Mouse (Mus musculus) heart, embryonic 11.5 days (tissue): ENCODE measurements around the gene Ap1s3. TPM values are rescaled to one million over a fixed set of nuclear protein-coding genes. Genes with fewer than 3 reads are reported as not detected.

ENCODE experiments used
- ATAC-seq: fragments of 200-750 bp; cut with Nextera tagmentation; replicated peaks from 2 replicates; pipeline ENCODE4 v1.8.0; 2017; ENCODE audit warnings: moderate library complexity; ENCODE audit not compliant: insufficient number of reproducible peaks, low FRiP score, low TSS enrichment
- H3K27ac ChIP-seq: fragments of 300-500 bp; sonication (generic); 2 replicates; pipeline ENCODE4 v1.5.1; 2014; ENCODE audit warnings: mild to moderate bottlenecking, low read depth, low read length
- H3K27me3 ChIP-seq: fragments of 300-500 bp; sonication (generic); 2 replicates; pipeline ENCODE4 v1.6.1; 2014; ENCODE audit warnings: mild to moderate bottlenecking, low read length, mixed read lengths; ENCODE audit not compliant: control insufficient read depth, insufficient read depth
- H3K36me3 ChIP-seq: fragments of 300-500 bp; sonication (generic); 2 replicates; pipeline ENCODE4 v1.6.1; 2014; ENCODE audit warnings: mild to moderate bottlenecking, low read length, moderate library complexity, mixed read lengths; ENCODE audit not compliant: control insufficient read depth, insufficient read depth
- H3K4me1 ChIP-seq: fragments of 300-500 bp; sonication (generic); 2 replicates; pipeline ENCODE4 v1.6.1; 2014; ENCODE audit warnings: low read length; ENCODE audit not compliant: control insufficient read depth, insufficient read depth
- H3K4me2 ChIP-seq: fragments of 300-500 bp; sonication (generic); 2 replicates; pipeline ENCODE4 v1.6.1; 2014; ENCODE audit warnings: mild to moderate bottlenecking, moderate library complexity
- H3K4me3 ChIP-seq: fragments of 300-500 bp; sonication (generic); 2 replicates; pipeline ENCODE4 v1.5.1; 2014; ENCODE audit warnings: low read depth, low read length
- H3K9ac ChIP-seq: fragments of 300-500 bp; sonication (generic); 2 replicates; pipeline ENCODE4 v1.6.1; 2014; ENCODE audit warnings: mild to moderate bottlenecking, low read depth, low read length, moderate library complexity
- H3K9me3 ChIP-seq: fragments of 300-500 bp; sonication (generic); replicated peaks from 2 replicates; pipeline ENCODE4 v1.6.1; 2016; ENCODE audit warnings: low read length; ENCODE audit not compliant: control insufficient read depth
- WGBS: fragments of 180-500 bp; shearing (Covaris S2); extraction: QIAGEN DNeasy Blood & Tissue Kit; methylation state at CpG from one replicate; pipeline ENCODE4 v1.1.7; 2014; ENCODE audit not compliant: insufficient replicate concordance; 5-methylcytosine and 5-hydroxymethylcytosine counted together
- polyA plus RNA-seq: library from polyadenylated mRNA; unstranded; fragments of >200 nt; fragmentation: Nextera tagmentation; extraction: Ambion mirVana; gene quantifications from 2 replicates; pipeline ENCODE4 v1.2.1, GENCODE M21; 2014

The Ap1s3 gene
- polyA plus RNA-seq, 1 experiment from 2014 or later = 0.30 TPM

DNA sequence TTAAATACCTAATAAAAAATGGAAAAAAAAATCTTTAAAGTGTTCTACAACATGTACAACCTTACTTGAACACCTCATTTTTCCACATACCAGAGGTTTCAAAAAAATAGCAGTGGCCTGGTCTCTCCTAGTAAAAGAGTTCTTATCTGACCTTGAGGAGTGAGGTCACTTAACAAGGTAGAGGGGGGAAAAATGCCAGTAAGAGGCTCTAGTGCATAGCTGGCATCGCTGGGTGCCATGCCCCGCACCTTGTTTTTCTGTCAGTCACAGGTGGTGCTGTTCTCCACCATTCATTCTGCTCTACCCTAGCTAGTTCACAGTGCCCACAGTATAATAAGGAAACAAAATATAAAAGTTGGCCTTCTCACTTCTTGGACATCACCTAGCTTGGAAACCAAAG lies 16.8 kb downstream of the Ap1s3 start:
- no peaks in the 10 kb centered on the region for H3K9me3 ChIP-seq
- no peaks in the 10 kb centered on the region for H3K4me1 ChIP-seq
- H3K27me3 ChIP-seq = no peaks in the 10 kb centered on the region
- ATAC-seq = no peak
- no peak overlapping the region for H3K4me3 ChIP-seq
- WGBS = 85% methylated on average over 2 of the region's 2 CpGs
- H3K4me2 ChIP-seq = no peak overlapping the region
- H3K9ac ChIP-seq = no peak overlapping the region
- H3K36me3 ChIP-seq = no peaks in the 10 kb centered on the region
- H3K27ac ChIP-seq = no peak overlapping the region

DNA sequence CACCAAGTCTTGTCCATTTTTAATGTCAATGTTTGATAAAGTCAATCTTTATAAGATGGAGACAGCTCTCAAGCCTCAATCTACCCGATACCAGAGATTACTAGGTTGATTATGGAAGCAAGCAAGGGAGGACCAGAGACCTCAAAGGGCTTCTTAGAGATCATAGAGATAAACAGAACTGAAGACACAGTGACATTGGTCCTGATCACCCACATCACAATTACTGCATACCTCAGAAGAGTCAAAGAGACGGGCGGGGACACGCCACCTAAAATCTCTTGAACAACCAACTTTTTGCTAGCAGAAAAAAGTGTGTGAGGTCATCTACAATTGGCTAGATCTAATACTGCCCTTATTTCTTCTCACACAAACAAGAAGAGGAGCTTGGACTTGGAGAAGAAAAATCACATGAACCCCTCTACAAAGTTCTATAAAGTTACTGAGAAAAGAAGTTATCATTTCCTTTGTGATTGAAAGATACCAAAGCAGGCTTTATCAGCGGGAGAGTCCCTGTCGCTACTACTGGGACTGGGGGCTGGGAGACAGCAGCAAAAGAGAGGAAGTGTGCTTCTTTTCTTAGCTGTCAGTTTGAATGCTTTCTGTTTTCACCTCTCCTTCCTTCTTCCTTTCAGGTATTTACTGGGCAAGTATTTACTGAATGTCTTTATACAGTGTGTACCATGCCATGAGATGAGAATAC lies 28.2 kb downstream of the Ap1s3 start:
- no peak for ATAC-seq
- WGBS = 69% methylated on average over 6 of the region's 6 CpGs

DNA sequence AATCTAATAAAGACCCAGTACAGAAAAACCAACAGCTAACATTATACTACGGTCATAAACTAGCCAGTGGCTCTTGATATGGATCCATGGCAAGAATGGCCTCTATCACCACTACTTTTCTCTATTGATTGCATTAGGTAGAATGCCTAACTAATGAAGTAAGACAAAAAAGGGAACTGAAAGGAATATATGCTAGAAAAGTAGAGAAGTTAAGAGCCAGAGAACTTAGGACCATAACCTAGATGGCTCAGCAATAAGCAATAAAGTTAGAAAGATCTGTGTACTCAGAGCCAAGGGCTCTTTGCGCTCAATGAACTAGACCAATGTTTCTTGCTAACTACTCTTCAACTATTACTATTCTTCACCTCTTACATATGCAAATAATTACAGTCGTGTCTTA lies 29.1 kb downstream of the Ap1s3 start:
- Histone ChIP-seq H3K9ac (no peak overlapping the region), H3K9me3 (no peaks in the 10 kb centered on the region), H3K36me3 (no peaks in the 10 kb centered on the region), H3K4me1 (0 out of 2 replicates have a peak, but pooled peaks cover 4% of the 10 kb centered on the region), H3K4me3 (no peak overlapping the region), H3K27me3 (no peaks in the 10 kb centered on the region), H3K27ac (no peak overlapping the region), H3K4me2 (no peak overlapping the region)
- WGBS = 91% methylated on average over 3 of the region's 3 CpGs
- ATAC-seq = no peak

More for the DNA sequence above, 28.2 kb downstream of the Ap1s3 start:
- H3K27me3 ChIP-seq = no peaks in the 10 kb centered on the region
- no peak overlapping the region for H3K27ac ChIP-seq
- no peaks in the 10 kb centered on the region for H3K36me3 ChIP-seq
- H3K4me2 ChIP-seq = no peak overlapping the region
- no peaks in the 10 kb centered on the region for H3K9me3 ChIP-seq
- no peak overlapping the region for H3K9ac ChIP-seq
- no peak overlapping the region for H3K4me3 ChIP-seq
- 0 out of 2 replicates have a peak, but pooled peaks cover 4% of the 10 kb centered on the region for H3K4me1 ChIP-seq

DNA sequence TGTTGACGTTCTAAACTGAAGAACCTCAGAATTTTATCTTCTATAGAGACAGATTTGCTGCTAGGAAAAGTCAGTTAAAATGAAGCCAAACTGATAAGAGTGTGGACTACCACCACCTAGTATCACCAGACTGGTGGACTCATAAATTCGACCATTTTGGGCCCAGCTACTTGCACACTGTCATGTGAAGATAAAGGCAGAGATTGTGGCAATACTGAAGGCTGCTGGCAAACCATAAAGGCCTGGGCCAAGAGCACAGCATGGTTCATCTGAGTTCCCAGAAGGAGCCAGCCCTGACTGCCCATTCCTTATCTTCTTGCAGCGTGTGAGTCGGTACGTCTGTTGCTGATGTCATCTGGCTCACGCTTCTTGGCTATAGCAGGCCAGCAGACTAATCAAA lies 30.4 kb downstream of the Ap1s3 start:
- H3K4me3 ChIP-seq = no peak overlapping the region
- no peak overlapping the region for H3K4me2 ChIP-seq
- no peaks in the 10 kb centered on the region for H3K36me3 ChIP-seq
- no peak for ATAC-seq
- H3K4me1 ChIP-seq = 0 out of 2 replicates have a peak, but pooled peaks cover 4% of the 10 kb centered on the region
- no peaks in the 10 kb centered on the region for H3K27me3 ChIP-seq
- H3K27ac ChIP-seq = no peak overlapping the region
- 41% methylated on average over 6 of the region's 6 CpGs for WGBS
- no peaks in the 10 kb centered on the region for H3K9me3 ChIP-seq
- H3K9ac ChIP-seq = no peak overlapping the region

DNA sequence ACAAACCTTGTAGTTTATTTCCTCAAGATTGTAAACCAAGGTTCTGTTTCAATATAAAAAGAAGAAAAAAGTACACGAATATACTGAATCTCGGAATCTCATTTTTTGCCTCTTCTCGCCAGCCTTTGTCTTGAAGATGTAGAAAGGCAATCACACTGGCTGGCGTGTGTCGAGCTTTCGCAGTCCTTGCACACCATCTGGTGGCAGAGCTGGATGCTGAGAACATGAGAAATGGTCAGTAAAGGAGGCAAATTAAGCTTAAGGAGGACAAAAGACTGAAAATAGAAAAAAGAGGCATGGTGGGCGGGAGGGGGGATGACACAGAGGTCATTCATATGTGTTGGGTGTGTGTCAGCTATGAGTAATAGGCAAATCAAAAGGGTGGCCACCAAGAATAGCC lies 31.6 kb downstream of the Ap1s3 start:
- no peaks in the 10 kb centered on the region for H3K9me3 ChIP-seq
- no peaks in the 10 kb centered on the region for H3K36me3 ChIP-seq
- H3K4me3 ChIP-seq = no peak overlapping the region

DNA sequence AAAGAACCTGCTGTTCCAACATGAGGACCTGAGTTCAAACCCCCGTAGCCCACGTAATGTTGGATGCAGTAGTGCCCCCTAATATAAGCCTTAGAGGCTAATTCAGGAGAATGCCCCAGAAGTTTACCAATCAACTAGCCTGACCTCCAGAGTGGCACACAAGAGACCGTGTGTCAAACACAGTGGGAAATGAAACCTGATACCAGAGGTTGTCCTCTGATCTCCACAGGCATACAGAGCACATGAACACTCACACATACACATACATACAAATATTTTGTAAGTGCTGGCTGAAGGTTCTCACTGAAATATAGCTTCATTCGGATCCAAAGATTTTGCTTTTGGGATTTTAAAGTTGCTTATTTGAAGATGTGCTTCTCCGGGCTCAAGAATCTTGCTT lies 32.1 kb downstream of the Ap1s3 start:
- ATAC-seq = no peak
- Histone ChIP-seq H3K4me1 (0 out of 2 replicates have a peak, but pooled peaks cover 4% of the 10 kb centered on the region), H3K4me2 (no peak overlapping the region), H3K9ac (no peak overlapping the region), H3K4me3 (no peak overlapping the region), H3K9me3 (no peaks in the 10 kb centered on the region), H3K27me3 (no peaks in the 10 kb centered on the region), H3K27ac (no peak overlapping the region), H3K36me3 (no peaks in the 10 kb centered on the region)
- 69% methylated on average over 5 of the region's 5 CpGs for WGBS

More for the DNA sequence above, 31.6 kb downstream of the Ap1s3 start:
- no peak overlapping the region for H3K9ac ChIP-seq
- no peaks in the 10 kb centered on the region for H3K27me3 ChIP-seq
- 76% methylated on average over 7 of the region's 7 CpGs for WGBS
- H3K27ac ChIP-seq = no peak overlapping the region
- H3K4me2 ChIP-seq = no peak overlapping the region
- no peak for ATAC-seq
- 0 out of 2 replicates have a peak, but pooled peaks cover 4% of the 10 kb centered on the region for H3K4me1 ChIP-seq

DNA sequence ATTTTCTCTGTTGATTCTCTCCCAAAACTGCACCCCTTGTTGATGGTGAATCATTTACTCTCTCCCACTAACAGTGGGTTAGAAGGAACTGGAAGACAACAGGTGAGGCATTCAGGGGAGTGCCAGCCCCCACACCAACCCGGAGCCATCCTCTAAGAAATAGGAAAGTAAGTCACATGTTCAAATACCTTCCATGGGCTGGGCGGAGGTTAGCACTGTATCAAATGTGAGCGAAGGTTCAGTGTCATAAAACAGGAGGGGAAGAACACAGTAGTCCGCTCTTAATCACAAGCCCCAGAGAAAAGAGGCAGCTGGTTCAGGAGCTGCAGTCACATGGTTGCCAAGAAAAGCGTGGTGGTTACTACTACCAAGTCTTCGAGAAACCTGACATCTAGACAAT lies 32.7 kb downstream of the Ap1s3 start:
- ATAC-seq = no peak
- Histone ChIP-seq H3K4me2 (no peak overlapping the region), H3K36me3 (no peaks in the 10 kb centered on the region), H3K9ac (no peak overlapping the region), H3K4me3 (no peak overlapping the region), H3K27me3 (no peaks in the 10 kb centered on the region), H3K9me3 (no peaks in the 10 kb centered on the region), H3K27ac (no peak overlapping the region), H3K4me1 (0 out of 2 replicates have a peak, but pooled peaks cover 3% of the 10 kb centered on the region)
- whole genome bisulfite sequencing = 87% methylated on average over 6 of the region's 6 CpGs

DNA sequence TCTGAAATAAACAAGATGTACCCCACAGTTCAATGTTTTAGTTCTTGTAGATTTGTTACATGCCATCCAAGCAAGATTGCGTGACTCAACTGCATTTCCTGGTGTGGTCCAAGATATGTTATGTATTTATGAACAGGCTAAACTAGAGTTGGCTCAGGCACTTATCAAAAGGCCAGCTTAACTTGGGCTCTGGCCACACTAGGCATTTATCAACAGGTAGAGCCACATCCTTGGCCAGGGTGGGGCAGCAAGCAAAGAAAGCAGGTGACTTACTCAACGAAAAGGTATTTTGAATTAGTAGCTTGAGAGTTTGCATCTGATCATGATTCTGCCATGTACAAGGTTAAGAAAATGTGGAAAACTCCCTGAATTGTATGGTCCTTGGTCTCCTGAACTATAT lies 34.0 kb downstream of the Ap1s3 start:
- Histone ChIP-seq H3K4me1 (no peaks in the 10 kb centered on the region), H3K9ac (no peak overlapping the region), H3K27me3 (no peaks in the 10 kb centered on the region), H3K36me3 (no peaks in the 10 kb centered on the region), H3K4me2 (no peak overlapping the region), H3K9me3 (no peaks in the 10 kb centered on the region), H3K27ac (no peak overlapping the region), H3K4me3 (no peak overlapping the region)
- no peak for ATAC-seq
- 86% methylated on average over 2 of the region's 2 CpGs for WGBS

DNA sequence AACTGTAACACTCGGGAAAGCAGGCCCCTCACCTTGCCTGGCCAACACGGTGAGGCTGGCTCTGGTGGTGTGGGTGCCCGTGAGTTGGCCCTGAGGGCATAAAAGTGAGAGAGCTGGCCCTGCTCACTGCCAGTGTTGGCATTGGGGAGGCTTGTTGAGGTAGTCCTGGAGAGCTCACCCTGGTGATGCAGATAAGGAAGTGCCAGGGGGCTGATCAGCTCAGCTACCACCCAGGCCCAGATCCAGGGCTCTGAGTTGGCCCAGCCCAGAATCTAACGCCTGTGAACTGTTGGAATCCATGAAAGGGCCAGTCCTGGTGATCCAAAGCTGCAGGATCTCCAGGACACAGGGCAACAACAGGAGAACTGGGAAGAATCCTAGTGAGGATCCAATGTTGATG lies 40.3 kb downstream of the Ap1s3 start:
- H3K4me2 ChIP-seq = no peak overlapping the region
- no peaks in the 10 kb centered on the region for H3K4me1 ChIP-seq
- H3K4me3 ChIP-seq = no peak overlapping the region
- no peak overlapping the region for H3K27ac ChIP-seq
- no peaks in the 10 kb centered on the region for H3K36me3 ChIP-seq
- H3K9me3 ChIP-seq = no peaks in the 10 kb centered on the region
- ATAC-seq = no peak
- WGBS = 79% methylated on average over 4 of the region's 4 CpGs
- H3K9ac ChIP-seq = no peak overlapping the region
- H3K27me3 ChIP-seq = no peaks in the 10 kb centered on the region
